Mouse (Mus musculus): ENCODE data around the gene 1700001P01Rik. TPM values are rescaled to one million over a fixed set of nuclear protein-coding genes. Genes with fewer than 3 reads are reported as not detected.

The 1700001P01Rik gene
- total RNA-seq, 2 experiments from 2014 or later, result 1.3 to 2.4 TPM

- DNase-seq (ENCODE audit: low spot score in 2 of 2), result no peak
- Histone ChIP-seq H3K27ac (peak overlapping the region; percentile 74), H3K4me3 (no peak overlapping the region)
- TF ChIP-seq CTCF (conservative IDR thresholded peaks at IDR 0.05), result no peak
Measured at GRCm38 (mm10) chr11:97806613-97806964, 30.9 kb upstream of the 1700001P01Rik start.

- no peak for TF ChIP-seq CTCF (conservative IDR thresholded peaks at IDR 0.05)
- DNase-seq (ENCODE audit: low spot score in 2 of 2), result no peak
- H3K4me3 ChIP-seq, result peak overlapping the region; percentile 32; the same call in 1 of the 2 replicates
- H3K27ac ChIP-seq, result peak overlapping the region; percentile 74
Measured at GRCm38 (mm10) chr11:97805662-97806612, 30.2 kb upstream of the 1700001P01Rik start.

- H3K27ac ChIP-seq, result peak overlapping the region; percentile 74; the same call in 1 of the 2 replicates
- no peak overlapping the region for H3K4me3 ChIP-seq
- no peak for DNase-seq (ENCODE audit: low spot score in 2 of 2)
- no peak for TF ChIP-seq CTCF (conservative IDR thresholded peaks at IDR 0.05)
Measured at GRCm38 (mm10) chr11:97804841-97805661, 29.3 kb upstream of the 1700001P01Rik start.

- Histone ChIP-seq H3K4me3 (no peak overlapping the region), H3K27ac (peak overlapping the region; percentile 74; the same call in 1 of the 2 replicates)
- DNase-seq (ENCODE audit: low spot score in 2 of 2), result no peak
- no peak for TF ChIP-seq CTCF (conservative IDR thresholded peaks at IDR 0.05)
Measured at GRCm38 (mm10) chr11:97803847-97804246, 28.1 kb upstream of the 1700001P01Rik start.

- TF ChIP-seq CTCF (conservative IDR thresholded peaks at IDR 0.05), result no peak
- no peak overlapping the region; the same call in 1 of the 2 replicates for H3K4me3 ChIP-seq
- no peak for DNase-seq (ENCODE audit: low spot score in 2 of 2)
- peak overlapping the region; percentile 99 for H3K27ac ChIP-seq
Measured at GRCm38 (mm10) chr11:97802495-97802894, 26.8 kb upstream of the 1700001P01Rik start.

- no peak for TF ChIP-seq CTCF (conservative IDR thresholded peaks at IDR 0.05)
- no peak for DNase-seq (ENCODE audit: low spot score in 2 of 2)
- Histone ChIP-seq H3K4me3 (no peak overlapping the region; the same call in 1 of the 2 replicates), H3K27ac (peak overlapping the region; percentile 99)
Measured at GRCm38 (mm10) chr11:97802194-97802470, 26.4 kb upstream of the 1700001P01Rik start.

- peak in 1 of 2 experiments; percentile 57 for DNase-seq (ENCODE audit: low spot score in 2 of 2)
- H3K27ac ChIP-seq, result peak overlapping the region; percentile 99
- peak overlapping the region; percentile 74 for H3K4me3 ChIP-seq
- peak; percentile 75 for TF ChIP-seq CTCF (conservative IDR thresholded peaks at IDR 0.05)
Measured at GRCm38 (mm10) chr11:97801409-97802193, 25.9 kb upstream of the 1700001P01Rik start.

GRCm38 (mm10) chr11:97800691-97801408, 25.1 kb upstream of the 1700001P01Rik start:
- no peak for TF ChIP-seq CTCF (conservative IDR thresholded peaks at IDR 0.05)
- Histone ChIP-seq H3K27ac (peak overlapping the region; percentile 99), H3K4me3 (peak overlapping the region; percentile 74)
- DNase-seq (ENCODE audit: low spot score in 2 of 2), result no peak

GRCm38 (mm10) chr11:97799994-97800690, 24.4 kb upstream of the 1700001P01Rik start:
- peak overlapping the region; percentile 74 for H3K4me3 ChIP-seq
- no peak for DNase-seq (ENCODE audit: low spot score in 2 of 2)
- H3K27ac ChIP-seq, result peak overlapping the region; percentile 99
- no peak for TF ChIP-seq CTCF (conservative IDR thresholded peaks at IDR 0.05)

GRCm38 (mm10) chr11:97799146-97799993, 23.7 kb upstream of the 1700001P01Rik start:
- peak; percentile 90 to 94 for DNase-seq (ENCODE audit: low spot score in 2 of 2)
- Histone ChIP-seq H3K27ac (peak overlapping the region; percentile 99), H3K4me3 (peak overlapping the region; percentile 74)
- TF ChIP-seq CTCF (conservative IDR thresholded peaks at IDR 0.05), result no peak
